Mouse (Mus musculus) embryonic facial prominence, embryonic 11.5 days (tissue): Measurements from ENCODE around the gene Ice1. TPM values are rescaled to one million over a fixed set of nuclear protein-coding genes. Genes with fewer than 3 reads are reported as not detected.

Experiments
- ATAC-seq: fragments of 200-750 bp; cut with Nextera tagmentation; replicated peaks from 2 replicates; pipeline ENCODE4 v1.8.0; 2017; ENCODE audit warnings: low read depth; ENCODE audit not compliant: insufficient number of reproducible peaks, low FRiP score, low TSS enrichment
- DNase-seq: peaks from one replicate; pipeline ENCODE4 v3.0.0-alpha.2; 2015; ENCODE audit warnings: low spot score
- H3K27ac ChIP-seq: fragments of 300-500 bp; sonication (generic); replicated peaks from 2 replicates; pipeline ENCODE4 v1.5.1; 2014; ENCODE audit warnings: mild to moderate bottlenecking, low read depth, low read length, control low read depth
- H3K27me3 ChIP-seq: fragments of 300-500 bp; sonication (generic); 2 replicates; pipeline ENCODE4 v1.6.1; 2014; ENCODE audit warnings: mild to moderate bottlenecking, low read length, moderate library complexity, mixed read lengths; ENCODE audit not compliant: control insufficient read depth, insufficient read depth
- H3K36me3 ChIP-seq: fragments of 300-500 bp; sonication (generic); replicated peaks from 2 replicates; pipeline ENCODE4 v1.6.1; 2014; ENCODE audit warnings: low read depth, mild to moderate bottlenecking, low read length, moderate library complexity, mixed read lengths; ENCODE audit not compliant: control insufficient read depth, insufficient read depth
- H3K4me1 ChIP-seq: fragments of 300-500 bp; sonication (generic); 2 replicates; pipeline ENCODE4 v1.6.1; 2014; ENCODE audit warnings: low read length, mixed read lengths; ENCODE audit not compliant: control insufficient read depth, insufficient read depth
- H3K4me2 ChIP-seq: fragments of 300-500 bp; sonication (generic); 2 replicates; pipeline ENCODE4 v1.6.1; 2014; ENCODE audit warnings: low read depth, mild to moderate bottlenecking, control low read depth, low read length, moderate library complexity
- H3K4me3 ChIP-seq: fragments of 300-500 bp; sonication (generic); 2 replicates; pipeline ENCODE4 v1.5.1; 2014; ENCODE audit warnings: low read depth, low read length, control low read depth
- H3K9ac ChIP-seq: fragments of 300-500 bp; sonication (generic); replicated peaks from 2 replicates; pipeline ENCODE4 v1.6.1; 2014; ENCODE audit warnings: mild to moderate bottlenecking, control low read depth, low read length
- H3K9me3 ChIP-seq: fragments of 300-500 bp; sonication (generic); replicated peaks from 2 replicates; pipeline ENCODE4 v1.6.1; 2016; ENCODE audit warnings: mild to moderate bottlenecking, low read length, inconsistent platforms, mixed read lengths; ENCODE audit not compliant: control insufficient read depth
- WGBS: fragments of 180-500 bp; shearing (Covaris S2); extraction: QIAGEN DNeasy Blood & Tissue Kit; methylation state at CpG from one replicate; pipeline ENCODE4 v1.1.7; 2014; 5-methylcytosine and 5-hydroxymethylcytosine counted together
- polyA plus RNA-seq: library from polyadenylated mRNA; unstranded; fragments of >200 nt; fragmentation: Nextera tagmentation; extraction: Ambion mirVana; gene quantifications from 2 replicates; pipeline ENCODE4 v1.2.1, GENCODE M21; 2014

Gene Ice1
- polyA plus RNA-seq, 1 experiment from 2014 or later: 34.0 TPM

DNA sequence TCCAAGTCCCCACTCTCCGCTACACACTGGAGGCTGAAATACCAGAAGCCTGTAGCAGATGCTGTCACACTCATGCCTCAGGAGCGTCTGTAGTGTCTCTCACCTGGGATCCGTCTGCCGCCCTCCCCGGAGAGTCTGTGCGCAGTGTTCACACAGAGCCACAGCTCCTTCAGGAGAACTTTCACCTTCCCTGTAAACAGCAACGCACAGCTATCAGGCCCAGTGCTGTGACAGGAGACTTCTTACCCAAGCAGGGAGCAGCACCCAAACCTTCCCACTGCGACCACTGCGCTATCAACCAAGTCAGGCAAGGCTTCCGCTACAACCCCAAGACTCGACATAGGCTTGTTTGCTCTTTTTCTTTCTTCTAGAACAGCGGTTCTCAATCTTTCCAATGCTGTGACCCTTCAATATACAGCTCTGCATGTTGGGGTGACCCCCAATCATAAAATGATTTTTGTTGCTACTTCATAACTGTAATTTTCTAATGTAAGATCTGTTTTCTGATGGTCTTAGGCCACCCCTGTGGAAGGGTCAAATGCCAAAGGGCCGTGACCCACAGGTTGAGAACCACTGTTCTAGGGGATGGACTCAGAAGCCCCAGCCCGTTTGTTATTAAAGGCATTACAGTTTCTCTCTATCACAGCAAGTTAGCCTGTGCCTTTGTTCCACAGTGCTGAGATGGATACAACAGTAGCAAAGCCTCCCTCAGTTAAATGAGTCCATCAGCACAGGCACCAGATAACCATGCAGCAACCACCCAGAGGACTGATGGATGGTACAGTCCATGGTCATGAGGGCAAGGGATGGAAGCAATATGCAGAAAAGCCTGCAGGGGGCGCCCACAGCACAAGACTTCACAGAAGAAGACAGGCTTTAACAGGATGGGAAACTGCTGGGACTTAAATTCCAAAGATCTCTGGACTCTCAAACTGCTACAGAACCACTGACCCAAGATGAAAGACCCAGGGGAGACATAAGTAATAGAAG lies 26.7 kb downstream of the Ice1 start:
- 87% methylated on average over 15 of the region's 15 CpGs for WGBS
- no peak; the same call in none of the 2 replicates for ATAC-seq
- Histone ChIP-seq H3K36me3 (peaks cover 2% of the 10 kb centered on the region), H3K9ac (no peak overlapping the region), H3K4me3 (no peak overlapping the region), H3K9me3 (no peaks in the 10 kb centered on the region), H3K27me3 (no peaks in the 10 kb centered on the region), H3K4me1 (no peaks in the 10 kb centered on the region), H3K27ac (no peak overlapping the region), H3K4me2 (no peak overlapping the region)
- DNase-seq: peak; percentile 77

DNA sequence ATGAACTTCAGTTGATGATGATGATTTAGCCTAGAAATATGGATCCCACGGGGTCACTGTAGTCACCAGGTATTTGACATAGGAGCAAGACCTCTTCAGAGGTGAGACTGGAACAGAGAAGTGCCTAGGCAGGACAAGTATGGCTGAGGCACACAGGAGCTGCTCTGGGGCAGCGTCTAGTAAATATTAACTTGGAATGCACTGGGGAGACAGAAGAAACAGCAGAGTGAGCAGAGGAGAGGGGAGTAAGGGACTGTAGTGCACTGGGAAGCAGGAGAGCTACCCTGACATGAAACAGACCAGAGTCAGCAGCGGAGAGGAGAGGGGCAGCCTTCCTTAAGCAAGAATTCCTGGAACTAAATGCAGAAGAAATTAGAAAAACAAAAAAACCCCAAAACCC lies 27.8 kb downstream of the Ice1 start:
- H3K27ac ChIP-seq: no peak overlapping the region
- no peaks in the 10 kb centered on the region for H3K4me1 ChIP-seq
- H3K4me2 ChIP-seq: no peak overlapping the region
- H3K9ac ChIP-seq: no peak overlapping the region
- no peaks in the 10 kb centered on the region for H3K27me3 ChIP-seq
- DNase-seq (no peak), ATAC-seq (no peak)
- WGBS: 95% methylated on average over 3 of the region's 3 CpGs
- no peak overlapping the region for H3K4me3 ChIP-seq
- peaks cover 2% of the 10 kb centered on the region for H3K36me3 ChIP-seq
- no peaks in the 10 kb centered on the region for H3K9me3 ChIP-seq

DNA sequence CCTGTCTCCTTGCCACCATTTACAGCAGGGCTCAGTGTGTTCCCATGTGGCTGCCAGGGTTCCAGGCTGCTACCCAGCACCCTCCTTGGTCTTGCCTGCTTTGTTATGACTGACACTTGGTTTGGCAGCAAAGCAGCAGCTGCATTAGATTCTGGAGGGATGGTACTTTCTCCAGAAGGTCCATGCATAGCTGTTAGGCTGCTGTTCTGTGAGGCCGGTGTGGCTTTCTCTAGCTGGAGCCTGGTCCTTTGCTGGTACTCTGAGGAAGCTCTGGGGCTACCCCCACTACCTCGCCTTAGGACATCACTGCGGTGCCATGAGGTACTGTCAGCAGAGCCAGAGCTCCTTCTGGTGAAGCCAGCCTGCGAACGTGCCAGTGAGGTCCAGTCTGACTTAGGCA lies 32.1 kb downstream of the Ice1 start:
- H3K9ac ChIP-seq: no peak overlapping the region
- H3K36me3 ChIP-seq: peaks cover 13% of the 10 kb centered on the region
- H3K4me1 ChIP-seq: no peaks in the 10 kb centered on the region
- no peak overlapping the region for H3K4me3 ChIP-seq
- H3K27me3 ChIP-seq: no peaks in the 10 kb centered on the region
- H3K4me2 ChIP-seq: no peak overlapping the region
- H3K27ac ChIP-seq: no peak overlapping the region
- DNase-seq (no peak), ATAC-seq (no peak)
- WGBS: 94% methylated on average over 5 of the region's 5 CpGs
- no peaks in the 10 kb centered on the region for H3K9me3 ChIP-seq

DNA sequence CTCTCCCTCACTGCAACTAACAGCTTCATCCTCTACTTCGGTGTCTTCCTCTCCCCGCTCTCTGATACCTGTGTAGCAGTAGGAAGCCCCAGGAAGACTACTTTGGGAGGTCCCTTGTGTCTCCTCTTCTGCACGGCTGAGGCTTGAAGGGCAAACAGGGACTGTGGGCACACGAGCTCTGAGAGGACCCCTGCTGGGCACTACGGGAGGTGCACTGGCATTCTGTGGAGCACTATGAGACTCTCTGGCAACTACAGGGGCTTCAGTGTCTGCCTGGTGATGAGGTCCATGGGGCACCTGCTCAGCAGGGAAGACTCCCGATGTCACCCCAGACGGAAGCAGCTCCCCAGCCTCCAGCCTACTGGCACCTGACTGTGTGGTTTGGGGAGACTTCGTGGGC lies 32.7 kb downstream of the Ice1 start:
- Histone ChIP-seq H3K9ac (no peak overlapping the region), H3K9me3 (no peaks in the 10 kb centered on the region), H3K4me2 (no peak overlapping the region), H3K36me3 (peaks cover 17% of the 10 kb centered on the region), H3K4me3 (no peak overlapping the region), H3K27ac (no peak overlapping the region), H3K4me1 (no peaks in the 10 kb centered on the region), H3K27me3 (no peaks in the 10 kb centered on the region)
- 91% methylated on average over 7 of the region's 8 CpGs for WGBS
- ATAC-seq (no peak), DNase-seq (no peak)

DNA sequence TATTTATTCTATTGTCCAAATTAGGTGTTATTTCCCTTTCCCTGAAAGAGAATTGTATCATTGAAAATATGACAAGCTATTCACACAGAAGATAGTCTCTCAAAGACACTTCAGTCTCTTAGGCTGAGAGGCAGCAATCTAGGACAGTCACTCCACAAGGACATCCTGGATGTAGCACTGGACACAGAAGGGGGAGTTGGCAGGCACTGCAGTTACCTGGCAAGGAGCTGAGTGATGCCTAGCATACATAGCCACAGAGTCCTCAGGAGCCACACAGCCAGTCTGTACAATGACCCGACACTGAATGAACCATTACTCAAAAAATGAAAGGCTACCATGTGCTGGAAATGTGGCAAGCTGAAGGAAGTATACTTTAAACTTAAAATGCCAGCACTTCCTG lies 35.9 kb downstream of the Ice1 start:
- H3K4me3 ChIP-seq: no peak overlapping the region
- H3K9me3 ChIP-seq: no peaks in the 10 kb centered on the region
- DNase-seq (no peak), ATAC-seq (no peak)
- 85% methylated on average over 1 of the region's 1 CpGs for WGBS
- H3K4me1 ChIP-seq: no peaks in the 10 kb centered on the region
- H3K27me3 ChIP-seq: no peaks in the 10 kb centered on the region
- no peak overlapping the region for H3K9ac ChIP-seq
- peaks cover 17% of the 10 kb centered on the region for H3K36me3 ChIP-seq
- H3K27ac ChIP-seq: no peak overlapping the region
- H3K4me2 ChIP-seq: no peak overlapping the region

DNA sequence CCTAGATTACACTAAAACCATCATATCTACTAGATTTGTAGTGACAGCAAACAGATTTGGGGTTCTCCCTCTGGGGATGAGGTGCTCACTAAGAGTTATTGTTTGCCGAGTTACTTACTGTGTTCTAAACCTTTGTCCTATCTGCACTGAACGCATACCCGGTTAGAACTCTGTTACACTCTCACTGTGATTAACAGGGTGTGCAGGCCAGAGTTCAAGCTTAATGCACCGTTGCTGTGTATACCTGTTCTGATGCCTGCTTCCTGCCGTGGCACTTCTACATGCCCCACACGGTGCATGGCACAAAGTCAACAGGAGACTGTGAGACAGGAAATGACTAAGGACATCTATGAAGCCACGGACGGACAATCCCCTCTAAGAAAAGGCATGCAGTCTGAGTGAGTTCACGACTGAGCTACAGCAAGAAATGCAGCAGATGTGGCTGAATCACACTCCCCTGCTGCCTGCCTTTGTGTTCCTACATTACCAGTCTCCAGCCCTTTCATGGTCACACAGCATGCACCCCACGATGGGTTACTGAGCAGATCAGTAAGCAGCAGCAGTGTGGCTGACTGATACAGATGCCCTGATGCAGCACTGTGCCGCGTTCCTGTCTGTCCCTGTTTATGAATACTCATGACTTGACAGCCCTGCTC lies 37.3 kb downstream of the Ice1 start:
- H3K9ac ChIP-seq: no peak overlapping the region
- 86% methylated on average over 12 of the region's 12 CpGs for WGBS
- no peaks in the 10 kb centered on the region for H3K9me3 ChIP-seq
- no peaks in the 10 kb centered on the region for H3K4me1 ChIP-seq
- no peak overlapping the region for H3K27ac ChIP-seq
- H3K4me2 ChIP-seq: no peak overlapping the region
- ATAC-seq (no peak), DNase-seq (no peak)
- peaks cover 17% of the 10 kb centered on the region for H3K36me3 ChIP-seq
- no peak overlapping the region for H3K4me3 ChIP-seq
- H3K27me3 ChIP-seq: no peaks in the 10 kb centered on the region

DNA sequence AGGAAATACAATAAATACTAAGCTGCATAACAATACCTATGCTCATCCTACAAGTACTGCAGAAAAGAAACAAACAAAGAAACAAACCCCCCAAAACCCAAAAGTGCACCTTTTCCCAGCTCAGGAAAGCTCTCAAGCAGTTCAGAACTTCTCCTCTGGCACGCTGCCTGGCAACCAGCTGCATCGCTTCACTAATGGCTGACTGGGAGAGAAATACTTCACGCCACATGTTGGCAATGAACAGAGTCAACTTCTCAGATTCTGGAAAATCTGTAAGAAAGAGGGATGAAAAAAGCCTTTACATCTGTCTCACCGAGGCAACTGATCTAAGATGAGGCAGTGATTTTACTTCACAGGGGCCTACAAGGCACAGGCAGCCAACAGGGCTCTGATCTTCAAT lies 38.5 kb downstream of the Ice1 start:
- 92% methylated on average over 4 of the region's 4 CpGs for WGBS

DNA sequence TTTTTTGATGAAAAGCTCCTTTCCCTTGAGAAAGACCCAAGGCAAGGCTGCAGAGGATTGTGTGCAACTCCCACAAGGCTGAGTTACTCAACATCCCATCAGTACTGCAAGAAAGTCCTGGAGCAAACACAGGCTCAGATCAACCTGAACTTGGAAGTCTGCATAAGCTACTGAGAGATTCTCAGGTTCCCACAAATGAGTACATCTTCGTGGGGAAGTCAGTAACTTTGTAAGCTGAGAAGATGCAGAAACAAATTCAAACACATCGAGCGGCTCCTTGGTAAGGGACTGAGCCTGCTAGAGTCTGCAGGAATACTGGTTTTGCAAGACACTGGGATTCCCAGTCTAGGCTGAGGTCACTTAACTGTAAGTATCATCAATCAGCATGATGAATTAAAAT lies 40.5 kb downstream of the Ice1 start:
- Histone ChIP-seq H3K4me1 (no peaks in the 10 kb centered on the region), H3K9me3 (no peaks in the 10 kb centered on the region), H3K36me3 (peaks cover 10% of the 10 kb centered on the region), H3K4me2 (no peak overlapping the region), H3K27me3 (no peaks in the 10 kb centered on the region), H3K9ac (no peak overlapping the region), H3K27ac (no peak overlapping the region), H3K4me3 (no peak overlapping the region)
- WGBS: 88% methylated on average over 3 of the region's 3 CpGs
- ATAC-seq (no peak), DNase-seq (no peak)

More for the DNA sequence above, 38.5 kb downstream of the Ice1 start:
- Histone ChIP-seq H3K4me3 (no peak overlapping the region), H3K9ac (no peak overlapping the region), H3K27me3 (no peaks in the 10 kb centered on the region), H3K4me2 (no peak overlapping the region), H3K9me3 (no peaks in the 10 kb centered on the region), H3K4me1 (no peaks in the 10 kb centered on the region), H3K27ac (no peak overlapping the region), H3K36me3 (peaks cover 17% of the 10 kb centered on the region)
- no peak for ATAC-seq
- no peak for DNase-seq
